Mouse (Mus musculus) G1E (cell line): Measurements from ENCODE around the gene Slc2a4.

Experiments used
- CTCF ChIP-seq: IDR thresholded peaks from 2 replicates; pipeline ENCODE4 v1.5.1; 2012; ENCODE audit warnings: low read depth, low read length, inconsistent platforms, mixed read lengths
- GATA1 ChIP-seq: IDR thresholded peaks from 2 replicates; pipeline ENCODE4 v1.6.1; 2012; ENCODE audit warnings: borderline replicate concordance, low read length, inconsistent platforms, mixed read lengths
- GATA2 ChIP-seq: IDR thresholded peaks from 2 replicates; pipeline ENCODE4 v1.6.1; 2012; ENCODE audit warnings: low read depth, low read length, inconsistent platforms, borderline replicate concordance
- TAL1 ChIP-seq: conservative IDR thresholded peaks from 2 replicates; pipeline ENCODE4 v1.6.1; 2012; ENCODE audit warnings: low read depth, low read length, inconsistent platforms, mixed read lengths

GRCm38 (mm10) chr11:69984431-69984830 lies 36.4 kb upstream of the Slc2a4 start:
- TF ChIP-seq CTCF (no peak), GATA1 (no peak), TAL1 (no peak), GATA2 (no peak)
